Mouse (Mus musculus) ES-CJ7 (cell line): ENCODE results near the gene Mapkapk3.

Experiments used
- DNase-seq: peaks from one replicate; pipeline ENCODE4 v3.0.0; 2011; ENCODE audit warnings: low read depth, low spot score

Gene Mapkapk3

GRCm38 (mm10) chr9:107289211-107290076, at the start of gene Mapkapk3:
Mapkapk3 (minus strand) TSS chr9:107289877.
- peak; percentile 81 for DNase-seq

GRCm38 (mm10) chr9:107338172-107338883, 48.7 kb upstream of the Mapkapk3 start, which contains the start of gene Hemk1:
Hemk1 (minus strand) TSS chr9:107338350.
- peak; percentile 90 for DNase-seq

DNA sequence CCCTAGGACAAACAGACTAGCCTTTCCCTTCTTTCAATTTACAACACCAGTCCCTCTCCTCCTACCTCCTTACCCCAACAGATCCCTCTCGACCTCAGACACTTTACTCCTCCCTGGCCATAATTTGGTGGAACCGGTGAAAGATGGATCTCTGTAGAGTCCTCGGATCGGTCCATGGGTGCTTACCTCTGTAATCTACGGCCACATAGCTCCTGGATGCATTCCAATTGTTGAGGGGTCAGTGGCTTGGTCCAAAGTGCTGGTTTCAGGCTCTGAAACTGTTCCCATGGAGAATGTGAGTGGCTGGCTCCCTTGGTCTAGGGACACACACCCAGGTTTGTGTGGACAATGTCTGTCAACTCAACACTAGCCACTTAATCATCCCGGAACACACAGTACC, 46.7 kb upstream of the Mapkapk3 start:
- DNase-seq: no peak

DNA sequence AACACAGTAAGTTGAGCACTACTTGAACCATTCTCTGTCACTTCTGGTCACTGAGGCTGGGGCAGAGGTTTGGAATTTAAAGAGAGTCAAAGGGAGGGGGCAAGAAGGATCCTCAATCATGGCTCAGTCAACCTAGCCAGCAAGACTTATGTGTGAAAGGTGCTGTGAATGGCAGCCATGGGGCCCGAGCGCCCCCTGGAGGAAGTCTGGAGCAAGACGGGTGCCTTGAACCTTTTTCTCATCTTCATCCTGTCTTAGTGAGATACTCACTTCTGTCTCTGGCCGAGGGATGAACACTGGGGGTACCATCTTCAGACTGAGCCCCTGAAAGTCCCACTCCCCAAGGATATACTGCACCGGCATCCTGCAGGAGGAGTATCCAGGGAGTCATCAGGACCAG, 46.2 kb upstream of the Mapkapk3 start:
- DNase-seq: peak; percentile 60

- DNase-seq: no peak
Measured at GRCm38 (mm10) chr9:107335046-107335445, 45.4 kb upstream of the Mapkapk3 start.

DNA sequence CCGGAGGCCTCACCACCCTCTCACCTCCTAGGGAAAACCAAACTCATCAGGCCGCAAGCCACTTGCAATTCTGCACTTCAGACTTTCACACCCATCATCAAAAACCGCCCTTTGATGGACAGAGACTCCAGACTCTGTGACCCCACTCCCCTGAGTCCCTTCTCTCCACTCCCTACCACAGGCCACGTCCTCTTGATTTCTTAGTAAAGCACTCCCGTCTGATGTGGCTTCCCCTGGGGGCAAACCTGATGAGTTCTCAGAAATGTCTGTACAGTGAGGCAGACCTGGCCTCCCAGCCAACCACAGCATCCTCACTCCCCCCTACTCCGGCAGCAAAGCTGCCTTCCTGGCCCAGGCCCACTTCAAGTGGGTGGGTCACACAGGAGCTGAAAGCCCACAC, 44.7 kb upstream of the Mapkapk3 start:
- no peak for DNase-seq

GRCm38 (mm10) chr9:107333686-107334085, 44.0 kb upstream of the Mapkapk3 start:
- DNase-seq: no peak

DNA sequence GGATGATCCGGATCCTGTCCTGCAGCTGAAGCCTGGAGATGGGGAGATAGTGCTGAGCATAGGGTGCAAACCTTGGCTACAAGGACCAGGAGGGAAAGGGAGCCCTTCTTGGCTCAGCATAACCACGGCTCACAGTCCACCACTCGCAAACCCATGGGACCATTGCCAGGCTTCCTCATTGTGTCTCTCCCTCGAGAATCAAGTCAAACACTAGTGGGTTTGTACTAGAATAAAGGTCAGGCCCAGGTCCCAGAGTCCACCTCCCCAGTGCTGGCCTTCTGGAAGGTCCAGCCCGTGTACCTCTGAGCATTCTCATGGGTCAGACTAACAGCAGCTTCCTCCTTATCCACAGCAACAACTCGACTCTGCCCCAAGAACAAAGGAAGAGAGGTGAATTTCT, 41.1 kb upstream of the Mapkapk3 start:
- no peak for DNase-seq

GRCm38 (mm10) chr9:107327879-107328620, 38.4 kb upstream of the Mapkapk3 start:
- DNase-seq: no peak

- no peak for DNase-seq
Measured at GRCm38 (mm10) chr9:107325904-107326303, 36.2 kb upstream of the Mapkapk3 start.

DNA sequence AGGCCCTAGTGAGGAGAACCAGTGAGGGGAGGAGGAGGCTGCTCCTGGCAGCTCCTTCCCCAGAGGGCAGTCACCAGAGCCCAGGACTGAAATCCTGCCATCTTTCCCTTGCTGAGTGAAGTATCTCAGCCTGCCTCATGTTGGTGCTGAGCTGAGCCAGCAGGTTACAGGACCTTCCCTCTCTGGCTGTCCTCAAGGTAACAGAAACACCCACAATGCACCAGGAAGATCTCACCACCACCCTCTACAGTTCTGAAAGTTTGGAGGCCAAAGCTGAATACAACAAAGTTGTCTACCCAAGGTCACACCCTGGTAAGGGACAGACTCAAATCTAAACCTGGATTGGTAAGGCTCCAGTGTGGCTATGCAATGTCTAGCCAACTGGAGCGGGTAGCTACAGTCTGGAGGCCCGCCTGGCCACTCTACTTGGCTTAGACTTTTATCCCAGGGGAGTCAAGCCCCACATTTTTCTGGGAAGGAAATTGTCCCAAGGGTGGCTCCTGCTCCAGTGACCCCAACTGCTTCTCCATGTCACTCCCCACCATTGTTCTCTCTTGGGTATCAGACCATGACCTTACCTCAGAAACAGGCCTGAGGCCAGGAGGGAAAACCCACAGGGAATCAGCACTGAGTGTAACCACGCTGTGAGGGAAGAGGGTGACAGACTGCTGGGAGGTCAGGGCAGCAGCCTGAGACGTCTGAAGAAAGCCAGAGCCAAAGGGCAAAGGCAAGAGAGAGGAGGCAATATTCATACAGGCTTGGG, 35.3 kb upstream of the Mapkapk3 start:
- DNase-seq: no peak

DNA sequence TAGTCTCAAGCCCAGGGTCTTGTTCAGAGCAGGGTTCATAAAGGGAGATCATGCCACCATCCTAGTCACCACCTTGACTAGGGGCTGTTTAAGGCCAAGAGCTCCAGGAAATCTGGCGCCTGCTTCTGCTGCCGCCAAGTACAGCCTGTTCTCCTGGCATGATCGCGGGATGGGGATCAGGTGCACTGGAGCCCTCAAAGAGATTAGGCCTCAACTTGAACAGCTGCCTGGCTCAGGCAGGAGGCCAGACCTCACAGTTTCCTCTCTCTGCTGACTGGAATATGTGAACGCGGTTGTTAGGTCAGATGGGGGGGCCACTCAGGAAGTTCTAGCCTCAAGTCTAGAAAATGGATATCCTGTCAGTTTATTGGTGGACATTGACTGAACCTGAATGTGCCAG, 33.9 kb upstream of the Mapkapk3 start:
- no peak for DNase-seq

DNA sequence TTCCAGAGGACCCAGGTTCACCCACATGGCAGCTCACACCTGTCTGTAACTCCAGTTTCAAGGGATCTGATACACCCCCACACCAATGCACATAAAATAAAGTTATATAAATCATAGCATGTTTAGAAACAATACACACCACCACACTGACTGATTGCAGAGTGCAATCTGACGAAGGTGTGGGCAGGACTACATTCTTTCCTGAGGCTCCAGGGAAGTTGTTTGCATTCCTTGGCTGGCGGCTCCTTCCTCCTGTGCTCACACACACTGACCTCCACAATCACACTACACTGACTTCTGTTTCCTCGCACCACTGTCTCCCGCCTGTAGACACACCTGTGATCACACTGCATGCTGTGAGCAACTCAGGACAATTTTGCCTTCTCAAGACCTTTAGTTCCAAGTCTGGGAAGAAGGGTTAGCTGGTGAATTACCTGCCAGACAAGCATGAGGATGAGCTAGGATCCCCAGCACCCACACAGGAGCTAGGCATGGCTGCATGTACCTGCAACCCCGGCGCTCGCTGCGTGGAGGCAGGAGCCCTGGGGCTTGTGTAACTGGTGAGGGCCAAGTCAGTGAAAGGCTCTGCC, 32.9 kb upstream of the Mapkapk3 start:
- DNase-seq: no peak

- DNase-seq: no peak
Measured at GRCm38 (mm10) chr9:107315791-107316190, 26.1 kb upstream of the Mapkapk3 start.

DNA sequence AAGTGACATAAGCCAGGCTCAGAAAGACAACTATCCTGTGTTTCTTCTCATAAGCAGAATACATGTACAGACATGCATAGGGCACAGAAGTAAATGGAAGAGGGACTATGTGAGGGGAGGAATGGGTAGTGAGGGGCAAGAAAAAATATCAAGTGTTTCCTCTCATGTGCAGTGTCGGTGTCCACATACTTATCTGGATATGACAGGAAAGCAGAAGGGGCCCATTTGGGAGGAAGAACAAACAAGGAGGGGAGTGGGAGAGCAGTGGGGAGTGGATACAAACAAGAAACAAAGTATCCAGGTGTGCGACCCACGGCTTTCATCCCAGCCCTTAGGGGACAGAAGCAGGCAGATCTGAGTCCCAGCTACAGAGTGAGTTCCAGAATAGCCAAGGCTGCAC, 24.2 kb upstream of the Mapkapk3 start:
- DNase-seq: no peak

DNA sequence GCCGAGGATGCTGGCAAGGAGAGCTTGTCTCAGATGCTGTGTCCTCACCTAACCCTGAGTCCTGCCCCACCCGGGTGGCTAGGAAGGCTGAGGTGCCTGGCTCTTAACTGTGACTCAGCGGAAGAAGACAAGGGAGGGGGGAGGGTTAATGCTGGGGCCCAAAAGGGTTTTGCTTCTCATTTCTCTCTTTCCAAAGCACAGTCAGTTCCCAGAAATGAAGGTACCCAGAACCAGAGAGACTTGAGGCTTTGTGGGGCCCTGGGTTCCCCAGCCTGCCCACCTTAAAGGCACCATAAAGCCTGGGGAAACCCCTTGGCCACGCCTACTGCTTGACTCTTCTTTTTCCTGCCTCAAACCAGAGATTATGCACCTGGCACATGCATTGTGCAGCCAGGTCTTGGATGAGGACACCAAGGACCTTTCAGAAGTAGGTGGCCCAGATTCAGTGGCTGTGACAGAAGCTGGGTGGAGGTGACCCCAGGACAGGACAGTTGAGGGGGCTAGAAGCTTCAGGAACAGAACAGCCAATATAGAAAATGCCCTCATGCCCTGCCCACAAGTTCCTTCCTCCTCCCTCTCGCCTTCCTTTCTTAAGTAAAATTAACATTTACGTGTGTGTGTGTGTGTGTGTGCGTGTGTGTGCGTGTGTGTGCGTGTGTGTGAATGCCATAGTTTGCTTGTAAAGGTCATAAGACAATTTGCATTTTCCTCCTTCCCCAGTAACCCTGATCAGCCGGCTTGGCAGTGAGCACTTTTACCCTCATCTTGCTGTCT, 23.3 kb upstream of the Mapkapk3 start:
- DNase-seq: no peak

GRCm38 (mm10) chr9:107309600-107309999, 19.9 kb upstream of the Mapkapk3 start:
- no peak for DNase-seq

- DNase-seq: no peak
Measured at GRCm38 (mm10) chr9:107309171-107309570, 19.5 kb upstream of the Mapkapk3 start.

DNA sequence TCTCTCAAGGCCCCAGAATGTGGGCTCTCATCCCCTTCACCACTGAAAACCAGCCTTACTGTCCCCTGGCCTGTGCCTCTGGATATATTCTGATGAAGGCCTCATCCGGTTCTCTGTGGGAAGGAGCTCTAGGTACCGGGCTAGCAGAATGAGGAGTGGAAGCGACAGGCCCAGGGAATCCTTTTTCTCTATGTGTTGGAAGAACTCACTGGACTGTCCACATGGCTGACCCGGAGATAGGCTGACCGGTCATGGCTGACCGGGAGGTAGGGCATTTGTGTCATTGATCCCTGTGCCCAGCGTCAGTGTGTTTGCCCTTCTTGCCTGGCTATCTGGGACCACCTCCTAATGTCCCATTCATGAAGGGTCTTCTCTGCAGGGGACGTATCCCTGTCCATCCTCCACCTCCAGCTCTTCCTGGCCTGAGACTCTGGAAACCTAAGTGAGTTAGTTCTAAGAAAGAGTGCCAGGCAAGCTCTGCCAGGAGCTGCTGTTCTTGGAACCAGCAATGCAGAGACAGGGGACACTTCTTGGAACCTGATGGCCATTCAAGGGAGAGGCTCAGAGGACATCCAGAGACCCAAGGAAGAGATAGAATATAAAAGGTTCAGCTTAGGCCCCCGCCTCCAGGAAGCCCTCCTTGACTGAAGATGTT, 18.8 kb upstream of the Mapkapk3 start:
- no peak for DNase-seq

DNA sequence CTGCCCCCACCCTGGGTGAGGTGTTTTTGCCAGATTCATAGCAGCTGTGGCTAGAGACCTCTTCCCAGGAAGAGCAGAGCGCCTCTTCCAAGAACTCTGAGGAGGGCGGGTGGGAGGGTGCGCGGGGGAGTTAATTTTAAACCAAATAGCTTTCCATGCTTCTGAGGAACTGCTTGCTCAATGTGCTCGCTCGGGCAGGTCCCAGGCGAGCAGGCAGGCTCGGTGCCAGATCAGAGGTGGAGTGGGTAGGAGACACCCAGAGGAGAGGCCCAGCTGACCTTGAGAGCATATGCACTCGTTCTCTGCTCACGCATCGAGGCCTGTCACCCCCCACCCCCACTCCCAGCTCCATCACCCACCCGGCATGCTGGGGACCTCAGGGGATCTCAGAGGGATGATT, 18.2 kb upstream of the Mapkapk3 start:
- DNase-seq: no peak
